In genomic region chr4:57812916-57813575, GRCm38 (mm10) we compare ENCODE assay signal across 8 mouse cellular contexts.
DNase-seq lines count a peak whose midpoint lies in the region; ATAC-seq lines count a peak whose summit lies in the region.

No protein-coding gene starts in this region.

- no peak overlapping the region for H3K4me3 ChIP-seq in limb, embryonic 15.5 days

- H3K4me2 ChIP-seq in limb, embryonic 15.5 days, result no peak overlapping the region

- 28% methylated on average over 7 of the region's 7 CpGs for WGBS in limb, embryonic 15.5 days

- H3K36me3 ChIP-seq in limb, embryonic 15.5 days, result peaks cover 6% of the 10 kb centered on the region; the same call in 1 of the 2 replicates

- peaks cover 7% of the 10 kb centered on the region for H3K4me1 ChIP-seq in limb, embryonic 15.5 days

- peak; percentile 27 for DNase-seq in gastrocnemius, postnatal 25 days
- no peak for DNase-seq in gastrocnemius, adult 18-20 months (ENCODE audit: low spot score)
- DNase-seq in R1 (ENCODE audit: low read depth, low spot score), result peak; percentile 54
- DNase-seq in heart, postnatal 10 days, result peak; percentile 63 to 66
- peak; percentile 39 to 49 for DNase-seq in thymus, adult 18-20 months
- no peak for DNase-seq in frontal cortex, postnatal 14 days (ENCODE audit: low spot score in 2 of 2)
- no peak for DNase-seq in left cerebral cortex, adult 11 months (ENCODE audit: low spot score)

- no peaks in the 10 kb centered on the region for H3K9me3 ChIP-seq in limb, embryonic 15.5 days

- intact Hi-C loops in heart, postnatal 10 days (cut with DNase I), result loop anchor here (2.0 kb wide), 2 partner anchors 18 to 30 kb away; no protein-coding TSS in a partner anchor

- H3K27ac ChIP-seq in limb, embryonic 15.5 days, result peak overlapping the region; percentile 74

- no peak overlapping the region for H3K9ac ChIP-seq in limb, embryonic 15.5 days

- ATAC-seq in limb, embryonic 15.5 days (ENCODE audit: insufficient number of reproducible peaks, low FRiP score, low TSS enrichment, low read depth), result peak; percentile 63; the same call in 1 of the 2 replicates

- H3K27me3 ChIP-seq in limb, embryonic 15.5 days, result no peaks in the 10 kb centered on the region

Comparison
In these comparisons a context has a peak if more than half of its experiments do, and no peak if none do; other contexts are left out.
1. DNase-seq: peak in gastrocnemius, postnatal 25 days (single experiment), R1 (single experiment), heart, postnatal 10 days (2 of 2) and thymus, adult 18-20 months (2 of 2); none in gastrocnemius, adult 18-20 months (single experiment), frontal cortex, postnatal 14 days (0 of 2) and left cerebral cortex, adult 11 months (single experiment).